Mouse (Mus musculus) forebrain, embryonic 14.5 days (tissue): ENCODE measurements around the gene Rbm28. TPM values are rescaled to one million over a fixed set of nuclear protein-coding genes. Genes with fewer than 3 reads are reported as not detected.

Experiments used
- ATAC-seq: fragments of 200-750 bp; cut with Nextera tagmentation; 2 replicates; pipeline ENCODE4 v1.8.0; 2017; ENCODE audit warnings: mild to moderate bottlenecking, moderate library complexity
- DNase-seq: peaks from one replicate; pipeline ENCODE4 v3.0.0-alpha.2; 2015; ENCODE audit warnings: low spot score
- H3K27ac ChIP-seq: fragments of 300-500 bp; sonication (generic); 2 replicates; pipeline ENCODE4 v1.5.1; 2014; ENCODE audit warnings: low read depth, mild to moderate bottlenecking, control low read depth, low read length, moderate library complexity
- H3K27me3 ChIP-seq: fragments of 300-500 bp; sonication (generic); replicated peaks from 2 replicates; pipeline ENCODE4 v1.6.1; 2014; ENCODE audit warnings: low read length, control low read depth, mixed read lengths; ENCODE audit not compliant: control insufficient read depth, insufficient read depth
- H3K36me3 ChIP-seq: fragments of 300-500 bp; sonication (generic); 2 replicates; pipeline ENCODE4 v1.6.1; 2014; ENCODE audit warnings: low read length, control low read depth; ENCODE audit not compliant: control insufficient read depth, insufficient read depth
- H3K4me1 ChIP-seq: fragments of 300-500 bp; sonication (generic); 2 replicates; pipeline ENCODE4 v1.6.1; 2014; ENCODE audit warnings: antibody characterized with exemption, low read length, control low read depth; ENCODE audit not compliant: control insufficient read depth, insufficient read depth
- H3K4me2 ChIP-seq: fragments of 300-500 bp; sonication (generic); 2 replicates; pipeline ENCODE4 v1.6.1; 2014; ENCODE audit warnings: mild to moderate bottlenecking, control low read depth, low read length
- H3K4me3 ChIP-seq: fragments of 300-500 bp; sonication (generic); 2 replicates; pipeline ENCODE4 v1.5.1; 2014; ENCODE audit warnings: low read depth, low read length, control low read depth
- H3K9ac ChIP-seq: fragments of 300-500 bp; sonication (generic); 2 replicates; pipeline ENCODE4 v1.6.1; 2014; ENCODE audit warnings: mild to moderate bottlenecking, low read length, control low read depth, moderate library complexity
- H3K9me3 ChIP-seq: fragments of 300-500 bp; sonication (generic); replicated peaks from 2 replicates; pipeline ENCODE4 v1.6.1; 2016; ENCODE audit warnings: low read length, control low read depth, mixed read lengths; ENCODE audit not compliant: control insufficient read depth
- WGBS: fragments of 180-500 bp; shearing (Covaris S2); extraction: QIAGEN DNeasy Blood & Tissue Kit; methylation state at CpG from one replicate; pipeline ENCODE4 v1.1.7; 2014; 5-methylcytosine and 5-hydroxymethylcytosine counted together
- polyA plus RNA-seq: library from polyadenylated mRNA; unstranded; fragments of >200 nt; fragmentation: Nextera tagmentation; extraction: Ambion mirVana; gene quantifications from 2 replicates; pipeline ENCODE4 v1.2.1, GENCODE M21; 2014

Rbm28 gene
- polyA plus RNA-seq, 1 experiment from 2014 or later = 34.3 TPM

DNA sequence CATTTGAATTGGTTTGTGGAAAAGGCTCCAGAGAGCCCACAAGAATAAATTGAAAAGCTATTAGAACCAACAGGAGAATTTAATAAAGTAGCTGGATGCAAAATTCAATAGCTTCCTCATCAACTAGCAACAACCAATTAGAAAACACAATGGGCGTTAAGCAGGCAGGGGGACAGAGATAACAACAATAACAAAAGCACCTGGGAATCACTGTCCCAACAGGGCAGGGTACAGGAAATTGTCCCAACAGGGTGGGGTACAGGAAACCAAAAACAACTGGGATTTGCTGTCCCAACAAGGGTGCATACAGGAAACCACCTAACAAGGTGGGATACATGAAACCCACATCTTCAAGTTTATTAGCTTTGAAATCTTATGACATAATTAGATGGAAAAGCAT is 56.4 kb downstream of the Rbm28 start:
- H3K9me3 ChIP-seq = 0 out of 2 replicates have a peak, but pooled peaks cover 2% of the 10 kb centered on the region
- DNase-seq (no peak), ATAC-seq (no peak)
- no peak overlapping the region for H3K4me2 ChIP-seq
- no peaks in the 10 kb centered on the region for H3K27me3 ChIP-seq
- H3K27ac ChIP-seq = no peak overlapping the region
- no peak overlapping the region for H3K9ac ChIP-seq
- WGBS = 69% methylated on average over 1 of the region's 1 CpGs
- no peaks in the 10 kb centered on the region for H3K4me1 ChIP-seq
- H3K36me3 ChIP-seq = no peaks in the 10 kb centered on the region
- H3K4me3 ChIP-seq = no peak overlapping the region

DNA sequence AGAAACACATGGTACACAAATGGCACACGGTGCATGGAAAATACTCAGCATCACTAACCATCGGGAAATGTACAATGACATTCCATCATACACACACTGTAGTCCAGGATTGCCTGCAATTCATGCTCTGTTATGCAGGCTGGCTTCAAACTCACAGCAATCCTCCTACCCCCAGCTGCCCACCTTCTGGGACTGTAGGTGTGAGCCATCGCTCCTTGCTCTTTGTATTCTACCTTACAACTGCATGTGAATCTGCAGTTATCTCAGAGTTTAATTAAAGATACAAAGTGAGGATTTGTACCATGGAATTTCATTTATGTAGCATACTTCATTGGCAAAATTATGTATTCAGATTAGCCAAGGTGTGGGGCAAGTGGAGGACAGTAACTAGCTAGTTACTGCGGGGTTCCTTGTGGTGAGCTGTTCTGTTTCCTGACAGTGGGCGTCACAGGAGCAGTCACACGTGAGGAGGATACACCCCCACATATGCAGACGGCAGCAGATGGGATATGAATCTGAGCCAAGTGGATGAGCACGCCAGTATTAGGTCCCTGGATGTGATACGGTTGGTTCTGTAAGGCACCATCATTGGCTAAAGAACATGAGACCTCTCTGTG is 63.5 kb downstream of the Rbm28 start:
- H3K36me3 ChIP-seq = no peaks in the 10 kb centered on the region
- H3K27me3 ChIP-seq = no peaks in the 10 kb centered on the region
- ATAC-seq = peak; percentile 70; the same call in 1 of the 2 replicates
- H3K27ac ChIP-seq = no peak overlapping the region
- H3K9ac ChIP-seq = no peak overlapping the region
- H3K9me3 ChIP-seq = no peaks in the 10 kb centered on the region
- H3K4me3 ChIP-seq = no peak overlapping the region
- 77% methylated on average over 9 of the region's 9 CpGs for WGBS
- peak; percentile 53 for DNase-seq
- no peaks in the 10 kb centered on the region for H3K4me1 ChIP-seq
- H3K4me2 ChIP-seq = no peak overlapping the region

DNA sequence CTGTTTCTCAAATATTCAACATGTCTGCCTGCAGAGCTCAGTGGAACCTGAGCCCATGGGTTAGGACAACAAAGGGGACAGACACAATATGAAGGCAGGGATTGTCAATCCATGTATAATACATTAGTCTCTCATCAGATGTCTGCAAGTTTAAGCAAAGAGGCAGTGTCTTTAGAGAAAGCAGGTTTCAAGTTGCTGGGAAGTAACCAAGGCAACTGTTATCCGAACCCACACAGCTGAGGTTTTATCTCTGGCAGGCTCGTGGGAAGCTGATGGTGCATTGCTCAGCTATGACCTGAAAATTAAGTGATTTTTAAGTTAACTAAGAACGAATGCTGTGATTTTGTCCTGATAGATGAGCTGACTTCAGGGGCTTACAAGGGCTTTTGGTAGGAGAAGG is 64.4 kb downstream of the Rbm28 start:
- Histone ChIP-seq H3K9me3 (no peaks in the 10 kb centered on the region), H3K27ac (no peak overlapping the region), H3K36me3 (no peaks in the 10 kb centered on the region), H3K9ac (no peak overlapping the region), H3K27me3 (no peaks in the 10 kb centered on the region), H3K4me1 (no peaks in the 10 kb centered on the region), H3K4me3 (no peak overlapping the region), H3K4me2 (no peak overlapping the region)
- 66% methylated on average over 3 of the region's 3 CpGs for WGBS
- ATAC-seq (no peak), DNase-seq (no peak)

DNA sequence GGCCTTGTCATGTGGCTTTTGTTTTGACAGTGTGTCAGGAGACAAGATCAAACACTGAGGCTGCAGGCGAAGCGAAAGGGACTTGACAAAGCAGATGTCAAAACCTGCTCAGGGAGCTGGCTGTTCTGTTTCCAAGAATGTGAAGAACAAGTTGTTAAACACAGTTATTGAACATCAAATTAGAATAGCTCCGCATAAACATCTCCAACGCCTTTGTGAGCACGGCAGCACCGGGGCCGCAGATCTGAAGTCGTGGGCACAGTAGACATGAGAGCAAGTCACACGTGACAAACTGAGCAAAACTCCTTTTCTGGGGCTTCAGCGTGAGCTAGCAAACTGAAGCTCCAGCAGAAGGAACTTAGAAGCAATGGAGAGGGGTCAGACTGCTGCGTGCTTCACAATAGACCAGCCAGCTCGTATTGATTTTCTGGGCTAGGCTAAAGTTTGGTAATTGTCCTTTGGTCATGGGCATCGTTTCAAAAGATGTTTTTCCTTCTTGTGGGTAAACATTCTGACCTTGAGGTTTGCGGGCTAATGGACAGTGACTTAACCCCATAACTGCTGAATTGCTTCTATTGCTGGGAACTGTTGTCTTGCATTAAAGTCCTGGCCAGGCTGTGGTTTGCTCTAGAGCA is 65.2 kb downstream of the Rbm28 start:
- no peak overlapping the region for H3K4me3 ChIP-seq
- no peak overlapping the region for H3K27ac ChIP-seq
- no peak for DNase-seq
- H3K27me3 ChIP-seq = no peaks in the 10 kb centered on the region
- H3K36me3 ChIP-seq = no peaks in the 10 kb centered on the region
- no peak overlapping the region for H3K4me2 ChIP-seq
- WGBS = 61% methylated on average over 14 of the region's 14 CpGs
- no peak for ATAC-seq
- no peaks in the 10 kb centered on the region for H3K4me1 ChIP-seq
- H3K9me3 ChIP-seq = no peaks in the 10 kb centered on the region
- H3K9ac ChIP-seq = no peak overlapping the region

DNA sequence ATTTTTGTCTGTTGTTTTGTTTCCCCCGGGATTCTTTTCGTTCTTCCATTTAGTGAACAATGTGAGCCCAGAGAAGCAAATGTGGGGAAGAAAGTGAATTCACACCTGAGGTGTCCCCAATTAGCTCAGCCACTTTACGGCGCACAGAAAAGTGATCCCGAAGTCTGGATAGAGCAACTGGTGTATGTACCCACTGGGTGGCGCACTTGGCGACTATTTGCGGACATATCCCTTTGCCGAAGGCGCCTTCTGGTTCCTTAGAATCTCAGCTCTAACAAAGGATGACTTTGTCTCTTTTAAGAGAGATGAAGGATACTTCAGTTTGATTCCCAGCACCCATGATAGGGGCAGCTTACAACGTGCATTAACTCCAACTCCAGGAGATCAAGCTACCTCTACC is 71.9 kb downstream of the Rbm28 start:
- Histone ChIP-seq H3K27me3 (no peaks in the 10 kb centered on the region), H3K9me3 (0 out of 2 replicates have a peak, but pooled peaks cover 3% of the 10 kb centered on the region), H3K4me3 (no peak overlapping the region), H3K9ac (no peak overlapping the region), H3K36me3 (no peaks in the 10 kb centered on the region), H3K4me2 (no peak overlapping the region), H3K27ac (no peak overlapping the region), H3K4me1 (no peaks in the 10 kb centered on the region)
- DNase-seq = no peak
- 63% methylated on average over 11 of the region's 11 CpGs for WGBS
- no peak for ATAC-seq

DNA sequence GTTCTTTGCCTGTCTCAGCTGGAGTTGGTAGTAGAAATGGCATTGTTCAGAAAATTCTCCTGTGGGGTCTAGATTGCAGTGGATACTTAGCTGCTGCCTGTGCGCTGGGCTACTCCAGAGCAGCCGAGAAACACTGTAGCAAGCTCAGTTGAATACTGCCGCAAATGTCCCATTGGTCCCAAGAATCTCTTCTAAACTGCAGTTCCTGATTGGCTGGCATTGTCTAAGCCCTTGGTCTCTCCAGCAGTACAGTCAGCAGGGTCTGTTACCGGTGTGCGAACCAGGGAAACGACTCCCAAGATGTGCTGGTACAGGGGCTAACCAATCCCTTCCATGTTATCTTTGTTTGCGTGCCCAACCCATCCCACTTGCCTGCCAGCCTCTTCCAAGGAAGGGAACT is 72.6 kb downstream of the Rbm28 start:
- Histone ChIP-seq H3K27ac (no peak overlapping the region), H3K4me3 (no peak overlapping the region)
- no peak for ATAC-seq

DNA sequence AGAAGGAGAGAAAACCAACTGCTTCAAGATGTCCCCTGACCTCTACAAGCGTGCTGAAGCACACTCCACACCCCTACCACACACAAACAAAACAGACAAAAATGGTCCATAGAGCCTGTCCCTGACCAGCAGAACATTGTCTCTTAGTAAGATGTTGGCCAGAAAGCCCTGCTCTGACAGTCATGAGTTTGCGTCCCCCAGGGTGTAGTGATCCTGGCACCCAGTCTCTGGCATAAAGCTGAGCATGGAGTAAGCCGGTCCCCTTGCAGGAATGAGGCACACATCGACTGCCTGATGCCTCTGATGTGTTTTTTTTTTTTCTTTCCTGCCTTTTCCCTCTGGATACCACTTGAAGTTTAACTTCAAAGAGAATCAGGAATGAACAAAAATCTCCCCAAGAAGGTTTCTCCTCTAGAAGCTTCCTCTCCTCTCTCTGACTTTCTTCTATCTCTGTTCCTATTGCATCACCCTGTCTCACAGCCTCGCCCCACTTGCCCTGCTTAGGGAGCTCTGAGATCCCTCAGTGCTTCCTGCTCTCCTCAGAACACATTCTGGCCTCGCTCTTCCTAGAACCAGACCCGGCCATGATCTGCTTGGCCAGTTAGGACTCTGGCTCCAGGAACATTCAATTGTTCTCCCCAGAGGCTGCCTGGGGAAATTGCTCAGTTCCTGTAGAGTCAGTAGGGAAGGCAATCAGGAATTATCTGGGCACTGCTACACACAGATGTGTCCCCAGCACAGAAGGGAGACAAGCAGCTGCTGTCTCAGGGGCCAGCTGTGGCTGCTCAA is 76.7 kb downstream of the Rbm28 start:
- Histone ChIP-seq H3K4me2 (no peak overlapping the region), H3K4me3 (no peak overlapping the region), H3K27ac (no peak overlapping the region), H3K36me3 (no peaks in the 10 kb centered on the region), H3K4me1 (no peaks in the 10 kb centered on the region), H3K27me3 (no peaks in the 10 kb centered on the region), H3K9ac (no peak overlapping the region), H3K9me3 (0 out of 2 replicates have a peak, but pooled peaks cover 3% of the 10 kb centered on the region)
- DNase-seq = no peak
- ATAC-seq = no peak
- WGBS = 77% methylated on average over 7 of the region's 7 CpGs

More for the DNA sequence above, 72.6 kb downstream of the Rbm28 start:
- no peak overlapping the region for H3K9ac ChIP-seq
- H3K27me3 ChIP-seq = no peaks in the 10 kb centered on the region
- H3K4me2 ChIP-seq = no peak overlapping the region
- DNase-seq = no peak
- WGBS = 86% methylated on average over 7 of the region's 7 CpGs
- no peaks in the 10 kb centered on the region for H3K36me3 ChIP-seq
- H3K9me3 ChIP-seq = 0 out of 2 replicates have a peak, but pooled peaks cover 3% of the 10 kb centered on the region
- H3K4me1 ChIP-seq = no peaks in the 10 kb centered on the region

DNA sequence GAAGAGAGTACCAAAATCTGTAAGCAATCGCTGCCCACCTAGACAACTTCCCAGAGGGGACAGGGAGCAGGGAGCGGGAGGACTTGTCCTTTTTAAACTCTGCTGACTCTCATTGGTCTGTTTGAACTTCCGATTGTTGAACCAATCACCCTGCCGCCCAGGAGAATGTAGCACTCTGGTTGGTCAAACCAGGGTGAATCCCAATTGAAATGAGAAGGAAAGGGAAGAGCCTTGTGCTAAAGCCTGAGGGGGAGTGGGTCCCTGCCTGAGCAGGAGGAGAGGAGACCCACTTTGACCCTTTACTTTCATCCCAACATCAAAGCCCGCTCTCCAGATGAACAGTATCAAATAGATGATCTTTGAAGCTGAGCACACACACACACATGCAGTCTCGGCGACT is 80.4 kb downstream of the Rbm28 start:
- ATAC-seq (no peak), DNase-seq (no peak)
- 72% methylated on average over 7 of the region's 7 CpGs for WGBS
- Histone ChIP-seq H3K4me3 (no peak overlapping the region), H3K9me3 (no peaks in the 10 kb centered on the region), H3K27ac (no peak overlapping the region), H3K27me3 (no peaks in the 10 kb centered on the region), H3K4me2 (no peak overlapping the region), H3K9ac (no peak overlapping the region), H3K36me3 (no peaks in the 10 kb centered on the region), H3K4me1 (no peaks in the 10 kb centered on the region; the same call in 1 of the 2 replicates)
